Mouse (Mus musculus) stomach, embryonic 15.5 days (tissue): ENCODE data around the gene Col4a2. TPM values are rescaled to one million over a fixed set of nuclear protein-coding genes. Genes with fewer than 3 reads are reported as not detected.

ENCODE experiments used
- ATAC-seq: fragments of 200-750 bp; cut with Nextera tagmentation; 2 replicates; pipeline ENCODE4 v1.8.0; 2017; ENCODE audit warnings: low read depth, moderate number of reproducible peaks, moderate TSS enrichment; ENCODE audit not compliant: insufficient read depth, low FRiP score
- H3K27ac ChIP-seq: fragments of 300-500 bp; sonication (generic); 2 replicates; pipeline ENCODE4 v1.5.1; 2015; ENCODE audit warnings: mild to moderate bottlenecking, inconsistent platforms
- H3K27me3 ChIP-seq: fragments of 300-500 bp; sonication (generic); replicated peaks from 2 replicates; pipeline ENCODE4 v1.6.1; 2015; ENCODE audit warnings: inconsistent platforms
- H3K36me3 ChIP-seq: fragments of 300-500 bp; sonication (generic); 2 replicates; pipeline ENCODE4 v1.6.1; 2015; ENCODE audit warnings: inconsistent platforms
- H3K4me1 ChIP-seq: fragments of 300-500 bp; sonication (generic); 2 replicates; pipeline ENCODE4 v1.6.1; 2015; ENCODE audit warnings: inconsistent platforms
- H3K4me2 ChIP-seq: fragments of 300-500 bp; sonication (generic); 2 replicates; pipeline ENCODE4 v1.6.1; 2015; ENCODE audit warnings: mild to moderate bottlenecking, inconsistent platforms
- H3K4me3 ChIP-seq: fragments of 300-500 bp; sonication (generic); replicated peaks from 2 replicates; pipeline ENCODE4 v1.5.1; 2015; ENCODE audit warnings: inconsistent platforms
- H3K9ac ChIP-seq: fragments of 300-500 bp; sonication (generic); 2 replicates; pipeline ENCODE4 v1.6.1; 2015; ENCODE audit warnings: inconsistent platforms
- H3K9me3 ChIP-seq: fragments of 300-500 bp; sonication (generic); 2 replicates; pipeline ENCODE4 v1.6.1; 2016; ENCODE audit warnings: inconsistent platforms
- whole genome bisulfite sequencing: fragments of 180-500 bp; shearing (Covaris S2); methylation state at CpG from one replicate; pipeline ENCODE4 v1.1.7; 2015; 5-methylcytosine and 5-hydroxymethylcytosine counted together
- polyA plus RNA-seq: library from polyadenylated mRNA; unstranded; fragments of >200 nt; fragmentation: Nextera tagmentation; extraction: Ambion mirVana; gene quantifications from 2 replicates; pipeline ENCODE4 v1.2.1, GENCODE M21; 2015

Gene Col4a2
- polyA plus RNA-seq, 1 experiment from 2014 or later, result 72.1 TPM

GRCm38 (mm10) chr8:11497017-11497990 is 184.7 kb downstream of the Col4a2 start, which contains the start of gene Naxd:
Gene Naxd, plus strand, starts transcription at chr8:11497506.
- no peaks in the 10 kb centered on the region for H3K9me3 ChIP-seq
- no peaks in the 10 kb centered on the region; the same call in 1 of the 2 replicates for H3K27me3 ChIP-seq
- H3K27ac ChIP-seq, result peak within 1 kb of the TSS; percentile 65
- H3K4me1 ChIP-seq, result peaks cover 11% of the 10 kb centered on the region
- peak within 1 kb of the TSS; percentile 92 for H3K4me3 ChIP-seq
- no peaks in the 10 kb centered on the region for H3K36me3 ChIP-seq
- 4% methylated on average over 73 of the region's 73 CpGs for WGBS
- ATAC-seq, result peak; percentile 98
- H3K4me2 ChIP-seq, result peak within 1 kb of the TSS; percentile 77
- peak within 1 kb of the TSS; percentile 87 for H3K9ac ChIP-seq

- no peak for ATAC-seq
- Histone ChIP-seq H3K4me2 (peak overlapping the region; percentile 77), H3K36me3 (peaks cover 3% of the 10 kb centered on the region; the same call in 1 of the 2 replicates), H3K9ac (no peak overlapping the region), H3K27ac (no peak overlapping the region), H3K9me3 (no peaks in the 10 kb centered on the region), H3K4me1 (peaks cover 11% of the 10 kb centered on the region), H3K4me3 (peak overlapping the region; percentile 92), H3K27me3 (no peaks in the 10 kb centered on the region)
- 63% methylated on average over 12 of the region's 12 CpGs for WGBS
These were observed 185.7 kb downstream of the Col4a2 start for GRCm38 (mm10) chr8:11498281-11498680.

Other genes with a start within 250 kb of the Col4a2 start
- 191 and 208 TPM in 2 replicates for gene Col4a1, start within 50 bp of the Col4a2 start, polyA plus RNA-seq
- 8.7 and 9.3 TPM in 2 replicates for gene Rab20, start 165.9 kb downstream of the Col4a2 start, polyA plus RNA-seq
- gene Naxd, start 184.7 kb downstream of the Col4a2 start, polyA plus RNA-seq, result 105 and 110 TPM in 2 replicates
- gene Cars2, start 238.0 kb downstream of the Col4a2 start, polyA plus RNA-seq, result 27.4 and 29.2 TPM in 2 replicates
- gene Ing1, start 242.8 kb downstream of the Col4a2 start, polyA plus RNA-seq, result 38.4 and 40.3 TPM in 2 replicates